Mouse (Mus musculus) liver, adult 2 months (tissue): ENCODE measurements around the gene Cfap52. TPM values are rescaled to one million over a fixed set of nuclear protein-coding genes. Genes with fewer than 3 reads are reported as not detected.

ENCODE experiments used
- DNase-seq: peaks from one replicate; pipeline ENCODE4 v3.0.0-alpha.2; 2011; ENCODE audit warnings: low read depth, low spot score; ENCODE audit errors: extremely low read depth
- H3K27ac ChIP-seq: fragments of 200-500 bp; replicated peaks from 2 replicates; pipeline ENCODE4 v1.5.1; 2012; ENCODE audit warnings: low read depth, mild to moderate bottlenecking, control low read depth, inconsistent platforms, low read length; ENCODE audit not compliant: insufficient read depth
- H3K27me3 ChIP-seq: fragments of 200-500 bp; 2 replicates; pipeline ENCODE4 v1.6.1; 2012; ENCODE audit warnings: mild to moderate bottlenecking, moderate library complexity, low read length, inconsistent platforms; ENCODE audit not compliant: control insufficient read depth, insufficient read depth
- H3K36me3 ChIP-seq: fragments of 200-500 bp; 2 replicates; pipeline ENCODE4 v1.6.1; 2012; ENCODE audit warnings: low read length, inconsistent platforms; ENCODE audit not compliant: control insufficient read depth, insufficient read depth
- H3K4me1 ChIP-seq: fragments of 200-500 bp; 2 replicates; pipeline ENCODE4 v1.6.1; 2011; ENCODE audit warnings: low read length; ENCODE audit not compliant: control insufficient read depth, insufficient read depth
- H3K4me3 ChIP-seq: fragments of 200-500 bp; 2 replicates; pipeline ENCODE4 v1.5.1; 2011; ENCODE audit warnings: low read depth, mild to moderate bottlenecking, control low read depth, low read length, moderate library complexity; ENCODE audit not compliant: insufficient read depth
- H3K79me2 ChIP-seq: fragments of 200-500 bp; 2 replicates; pipeline ENCODE4 v1.6.1; 2012; ENCODE audit warnings: inconsistent platforms, mild to moderate bottlenecking, low read length, moderate library complexity; ENCODE audit not compliant: control insufficient read depth, insufficient read depth
- H3K9ac ChIP-seq: fragments of 200-500 bp; 2 replicates; pipeline ENCODE4 v1.6.1; 2012; ENCODE audit warnings: low read depth, mild to moderate bottlenecking, control low read depth, inconsistent platforms, low read length
- CTCF ChIP-seq: fragments of 200-500 bp; IDR thresholded peaks from 2 replicates; pipeline ENCODE4 v1.5.1; 2011; ENCODE audit warnings: low read depth, low read length, control low read depth
- POLR2A ChIP-seq: fragments of 200-500 bp; IDR thresholded peaks from 2 replicates; pipeline ENCODE4 v1.6.1; 2011; ENCODE audit warnings: low read length, control low read depth; ENCODE audit not compliant: insufficient read depth; ENCODE audit errors: extremely low read depth
- WGBS: fragments of 180-500 bp; shearing (Covaris S2); methylation state at CpG from one replicate; pipeline ENCODE4 v1.1.7; 2018; 5-methylcytosine and 5-hydroxymethylcytosine counted together
- polyA plus RNA-seq: library from polyadenylated mRNA; depleted of rRNA; stranded (reverse); fragments of >200 nt; gene quantifications from 2 replicates; pipeline ENCODE4 v1.2.3, GENCODE M21; 2012
- total RNA-seq: library from RNA; depleted of rRNA; stranded (reverse); fragments of >200 nt; gene quantifications from 2 replicates; pipeline ENCODE4 v1.2.3, GENCODE M21; 2014

Cfap52 gene
- total and polyA plus RNA-seq, 2 experiments: not detected

DNA sequence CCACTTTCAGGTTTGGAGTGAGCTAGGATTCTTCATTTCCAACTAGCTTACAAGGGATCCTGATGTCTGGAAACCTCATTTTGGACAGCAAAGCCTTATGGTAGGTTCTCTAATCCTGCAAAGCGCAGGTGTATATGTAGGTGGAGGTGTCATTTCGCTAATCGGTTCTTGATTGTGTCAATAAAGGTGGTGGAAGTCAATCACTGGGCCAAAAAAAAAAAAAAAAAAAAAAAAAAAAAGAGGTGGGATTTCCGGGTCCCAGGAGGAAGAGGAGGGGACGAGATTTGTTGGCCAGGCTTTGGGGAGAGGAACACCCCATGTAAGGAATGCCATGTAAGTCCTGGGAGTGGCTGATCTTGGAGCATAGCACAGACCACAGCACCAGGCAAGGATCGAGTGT, 11.0 kb downstream of the Cfap52 start:
- no peaks in the 10 kb centered on the region for H3K27me3 ChIP-seq
- DNase-seq: no peak
- no peaks in the 10 kb centered on the region for H3K79me2 ChIP-seq
- no peaks in the 10 kb centered on the region for H3K4me1 ChIP-seq
- no peaks in the 10 kb centered on the region for H3K36me3 ChIP-seq
- H3K4me3 ChIP-seq: no peak overlapping the region
- WGBS: 84% methylated on average over 6 of the region's 6 CpGs
- TF ChIP-seq POLR2A (no peak), CTCF (no peak)
- H3K27ac ChIP-seq: no peak overlapping the region
- no peak overlapping the region for H3K9ac ChIP-seq

GRCm38 (mm10) chr11:67953604-67954003, 11.8 kb downstream of the Cfap52 start:
- no peaks in the 10 kb centered on the region for H3K36me3 ChIP-seq
- DNase-seq: no peak
- WGBS: 74% methylated on average over 5 of the region's 5 CpGs
- no peak overlapping the region for H3K9ac ChIP-seq
- no peak overlapping the region for H3K27ac ChIP-seq
- no peaks in the 10 kb centered on the region for H3K4me1 ChIP-seq
- H3K4me3 ChIP-seq: no peak overlapping the region
- no peaks in the 10 kb centered on the region for H3K79me2 ChIP-seq
- TF ChIP-seq POLR2A (no peak), CTCF (no peak)
- no peaks in the 10 kb centered on the region for H3K27me3 ChIP-seq

- H3K79me2 ChIP-seq: no peaks in the 10 kb centered on the region
- no peak overlapping the region for H3K4me3 ChIP-seq
- no peaks in the 10 kb centered on the region for H3K36me3 ChIP-seq
- no peak for DNase-seq
- 79% methylated on average over 9 of the region's 9 CpGs for WGBS
- H3K27ac ChIP-seq: no peak overlapping the region
- no peak overlapping the region for H3K9ac ChIP-seq
- peaks cover 4% of the 10 kb centered on the region; the same call in 1 of the 2 replicates for H3K4me1 ChIP-seq
- H3K27me3 ChIP-seq: no peaks in the 10 kb centered on the region
- TF ChIP-seq POLR2A (no peak), CTCF (no peak)
These were observed 16.0 kb downstream of the Cfap52 start for GRCm38 (mm10) chr11:67949475-67949874.

DNA sequence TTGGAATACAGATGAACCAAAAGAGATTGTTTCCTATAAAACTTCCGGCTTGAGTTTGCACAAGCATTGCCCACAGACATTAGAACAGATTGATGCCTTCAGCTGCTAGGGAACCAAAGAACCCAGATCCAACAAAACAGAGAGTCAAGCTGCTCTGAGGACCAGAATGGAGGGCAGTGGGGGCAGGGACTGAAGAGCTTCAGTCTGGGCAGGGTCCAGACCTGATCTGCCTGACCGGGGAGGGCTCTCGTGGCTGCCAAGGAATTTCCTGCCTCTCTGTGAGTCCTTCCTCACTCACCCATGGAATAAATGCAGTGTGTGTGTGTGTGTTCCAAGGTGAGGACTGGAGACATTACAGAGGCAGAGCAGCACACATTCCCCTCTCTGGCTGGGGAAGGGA, 17.2 kb downstream of the Cfap52 start:
- Histone ChIP-seq H3K27me3 (no peaks in the 10 kb centered on the region), H3K36me3 (no peaks in the 10 kb centered on the region), H3K27ac (no peak overlapping the region), H3K4me1 (peaks cover 4% of the 10 kb centered on the region; the same call in 1 of the 2 replicates), H3K79me2 (no peaks in the 10 kb centered on the region), H3K4me3 (no peak overlapping the region), H3K9ac (no peak overlapping the region)
- TF ChIP-seq POLR2A (no peak), CTCF (no peak)
- 14% methylated on average over 3 of the region's 3 CpGs for WGBS
- DNase-seq: no peak

- no peaks in the 10 kb centered on the region for H3K79me2 ChIP-seq
- H3K27me3 ChIP-seq: no peaks in the 10 kb centered on the region
- 87% methylated on average over 3 of the region's 3 CpGs for WGBS
- H3K36me3 ChIP-seq: no peaks in the 10 kb centered on the region
- H3K9ac ChIP-seq: no peak overlapping the region
- no peak overlapping the region for H3K27ac ChIP-seq
- TF ChIP-seq POLR2A (no peak), CTCF (no peak)
- DNase-seq: no peak
- no peak overlapping the region for H3K4me3 ChIP-seq
- H3K4me1 ChIP-seq: no peaks in the 10 kb centered on the region
These were observed 33.3 kb downstream of the Cfap52 start for GRCm38 (mm10) chr11:67932156-67932555.

GRCm38 (mm10) chr11:67926348-67927055, 38.9 kb downstream of the Cfap52 start:
- H3K9ac ChIP-seq: no peak overlapping the region
- 23% methylated on average over 13 of the region's 15 CpGs for WGBS
- TF ChIP-seq POLR2A (no peak), CTCF (no peak)

More at GRCm38 (mm10) chr11:67926348-67927055, 38.9 kb downstream of the Cfap52 start:
- H3K36me3 ChIP-seq: no peaks in the 10 kb centered on the region
- H3K4me1 ChIP-seq: no peaks in the 10 kb centered on the region; the same call in 1 of the 2 replicates
- no peak for DNase-seq
- H3K4me3 ChIP-seq: no peak overlapping the region
- no peak overlapping the region for H3K27ac ChIP-seq
- no peaks in the 10 kb centered on the region for H3K27me3 ChIP-seq
- H3K79me2 ChIP-seq: no peaks in the 10 kb centered on the region
